Mouse (Mus musculus) embryonic fibroblast, embryonic 13.5 days (primary cell): ENCODE data around the gene Gdf10. TPM values are rescaled to one million over a fixed set of nuclear protein-coding genes. Genes with fewer than 3 reads are reported as not detected.

Source experiments
- H3K27ac ChIP-seq: 2 replicates; pipeline ENCODE4 v1.5.1; 2012; ENCODE audit warnings: low read length, control low read depth, inconsistent platforms; ENCODE audit not compliant: insufficient read depth
- H3K4me1 ChIP-seq: 2 replicates; pipeline ENCODE4 v1.6.1; 2011; ENCODE audit warnings: low read length; ENCODE audit not compliant: control insufficient read depth, insufficient read depth
- H3K4me3 ChIP-seq: 2 replicates; pipeline ENCODE4 v1.5.1; 2011; ENCODE audit warnings: mild to moderate bottlenecking, control low read depth, low read length; ENCODE audit not compliant: insufficient read depth
- CTCF ChIP-seq: IDR thresholded peaks from 2 replicates; pipeline ENCODE4 v1.5.1; 2011; ENCODE audit warnings: mild to moderate bottlenecking, control low read depth, low read length, moderate library complexity, borderline replicate concordance; ENCODE audit not compliant: insufficient read depth
- POLR2A ChIP-seq: IDR thresholded peaks from 2 replicates; pipeline ENCODE4 v1.6.1; 2011; ENCODE audit warnings: low read depth, mild to moderate bottlenecking, control low read depth, low read length, moderate library complexity
- polyA plus RNA-seq: library from polyadenylated mRNA; stranded (reverse); fragments of >200 nt; gene quantifications from 2 replicates; pipeline ENCODE4 v1.2.4, GENCODE M21; 2011; ENCODE audit warnings: low read depth; ENCODE audit not compliant: missing spikeins, insufficient read length

Gene Gdf10
- polyA plus RNA-seq, 1 experiment, result 7.0 TPM

DNA sequence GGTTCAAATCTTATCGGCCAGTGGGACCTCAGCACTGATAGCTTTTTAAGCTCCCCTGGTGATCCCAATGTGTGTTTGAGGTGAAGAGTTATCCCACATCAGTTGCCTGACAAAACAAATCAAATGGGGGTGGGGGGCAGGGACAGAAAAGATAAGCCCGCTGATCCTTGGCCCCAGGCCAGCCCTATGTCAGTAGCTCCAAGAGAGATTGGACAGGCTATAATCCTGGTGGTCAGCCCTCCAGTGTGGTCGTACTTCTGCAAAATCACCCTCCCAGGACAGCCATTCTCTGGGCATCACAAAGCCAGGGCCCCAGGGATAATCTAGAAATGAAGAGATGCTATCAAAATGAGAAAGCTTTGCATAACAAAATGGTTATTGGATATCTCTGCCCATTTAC lies 35.5 kb downstream of the Gdf10 start:
- Histone ChIP-seq H3K4me3 (no peak overlapping the region), H3K4me1 (no peaks in the 10 kb centered on the region), H3K27ac (no peak overlapping the region)
- no peak for TF ChIP-seq POLR2A
- no peak for TF ChIP-seq CTCF

DNA sequence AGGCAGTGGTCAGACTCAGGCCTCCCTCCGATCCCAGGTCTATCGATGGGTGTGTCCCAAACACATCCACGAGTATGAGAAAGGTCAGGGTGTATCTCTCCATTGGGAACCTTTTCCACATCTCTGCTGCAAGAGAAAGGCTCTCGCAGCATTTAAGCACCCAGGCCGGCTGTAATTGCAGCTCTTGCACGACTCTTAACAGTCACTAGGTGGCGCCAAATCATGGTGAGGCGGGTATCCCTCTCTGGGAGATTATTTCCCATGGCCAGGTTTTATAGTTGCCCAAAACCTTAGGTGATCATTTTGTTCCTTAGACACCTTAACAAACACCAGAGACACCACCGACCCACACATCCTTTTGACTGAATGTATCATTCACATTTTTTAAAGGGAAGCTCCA lies 36.0 kb downstream of the Gdf10 start:
- Histone ChIP-seq H3K4me1 (no peaks in the 10 kb centered on the region), H3K27ac (no peak overlapping the region), H3K4me3 (no peak overlapping the region)
- TF ChIP-seq CTCF, result peak; percentile 41; the same call in 1 of the 2 replicates
- no peak for TF ChIP-seq POLR2A

DNA sequence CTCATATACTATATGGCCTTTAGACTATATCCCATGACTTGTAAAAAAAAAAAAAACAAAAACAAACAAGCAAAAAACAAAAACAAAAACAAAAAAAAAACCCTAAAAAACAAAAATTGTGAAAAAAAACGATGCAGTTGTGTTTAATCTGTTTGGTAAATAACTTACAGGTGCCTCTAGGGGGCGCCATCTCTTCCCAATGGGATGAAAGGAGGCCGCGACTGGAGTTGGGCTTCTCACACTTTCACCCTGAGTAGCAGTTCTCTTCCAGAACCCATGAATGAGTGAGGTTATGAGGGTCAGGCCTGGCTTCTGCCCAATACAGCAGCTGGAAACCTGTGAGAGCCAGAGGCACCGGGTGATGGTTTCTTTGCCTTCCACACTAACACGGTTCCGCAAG lies 42.3 kb downstream of the Gdf10 start:
- no peak for TF ChIP-seq CTCF
- no peak for TF ChIP-seq POLR2A
- Histone ChIP-seq H3K4me3 (no peak overlapping the region), H3K27ac (no peak overlapping the region), H3K4me1 (no peaks in the 10 kb centered on the region)

DNA sequence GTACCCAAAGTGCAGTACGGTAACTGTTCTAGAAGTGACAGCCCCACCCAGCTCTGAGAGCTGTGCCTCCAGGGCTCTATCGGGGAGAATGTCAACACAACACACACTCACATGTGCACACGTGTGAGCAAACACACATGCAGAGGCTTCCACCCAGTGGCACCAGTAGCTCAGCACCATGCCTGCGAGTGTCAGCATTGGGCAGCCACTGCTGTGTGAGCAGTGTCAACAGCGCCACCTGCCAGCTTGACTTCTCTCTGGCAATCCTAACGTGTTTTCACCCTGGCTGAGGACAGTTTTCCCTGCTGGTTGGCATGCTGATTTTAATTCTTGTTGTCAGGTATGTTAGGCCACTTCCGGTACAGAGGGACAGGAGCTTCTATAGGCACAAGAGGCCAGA lies 49.3 kb downstream of the Gdf10 start:
- TF ChIP-seq CTCF, result peak; percentile 72; the same call in 1 of the 2 replicates
- no peak for TF ChIP-seq POLR2A
- Histone ChIP-seq H3K4me3 (no peak overlapping the region), H3K4me1 (no peaks in the 10 kb centered on the region), H3K27ac (no peak overlapping the region)

DNA sequence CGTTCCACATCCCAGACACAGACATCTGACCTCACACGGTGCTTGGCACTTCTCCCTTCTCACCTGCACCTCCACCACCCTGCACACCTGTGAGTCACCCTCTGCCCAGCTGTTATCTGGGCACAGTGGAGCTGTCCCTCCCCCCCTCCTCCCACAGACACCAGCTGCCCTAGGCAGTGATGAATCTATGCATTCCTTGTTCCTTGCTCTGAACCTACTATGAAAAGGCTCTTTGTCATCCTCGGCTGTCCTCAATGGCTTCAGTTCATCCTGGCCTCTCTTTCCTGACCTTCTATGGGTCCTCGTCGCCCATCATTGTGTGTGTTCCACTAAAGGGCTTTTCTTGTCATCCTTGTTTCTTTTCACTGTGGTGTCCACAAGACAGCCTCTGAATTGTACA lies 51.4 kb downstream of the Gdf10 start:
- Histone ChIP-seq H3K4me3 (no peak overlapping the region), H3K27ac (no peak overlapping the region), H3K4me1 (no peaks in the 10 kb centered on the region)
- no peak for TF ChIP-seq CTCF
- TF ChIP-seq POLR2A, result no peak

DNA sequence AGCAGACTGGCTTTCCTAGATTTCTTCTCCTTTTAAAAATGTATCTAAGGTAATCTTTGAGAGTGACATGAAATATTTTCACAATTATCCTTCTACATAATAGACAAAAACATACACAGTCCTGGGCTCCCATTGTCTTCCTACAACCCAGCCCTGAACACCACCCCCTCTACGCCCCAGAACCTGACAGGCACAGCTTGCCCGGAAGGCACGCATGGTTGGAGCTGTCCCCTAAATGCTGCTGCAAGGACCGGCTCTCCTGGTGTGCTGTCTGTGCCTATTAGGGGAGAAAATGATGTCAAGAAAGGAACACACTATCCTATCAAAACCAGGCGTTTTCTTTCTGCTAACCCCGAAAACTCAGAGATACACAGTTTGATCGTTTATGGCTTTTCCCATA lies 54.4 kb downstream of the Gdf10 start:
- TF ChIP-seq CTCF, result no peak
- no peak for TF ChIP-seq POLR2A
- Histone ChIP-seq H3K4me3 (no peak overlapping the region), H3K27ac (no peak overlapping the region), H3K4me1 (no peaks in the 10 kb centered on the region)

DNA sequence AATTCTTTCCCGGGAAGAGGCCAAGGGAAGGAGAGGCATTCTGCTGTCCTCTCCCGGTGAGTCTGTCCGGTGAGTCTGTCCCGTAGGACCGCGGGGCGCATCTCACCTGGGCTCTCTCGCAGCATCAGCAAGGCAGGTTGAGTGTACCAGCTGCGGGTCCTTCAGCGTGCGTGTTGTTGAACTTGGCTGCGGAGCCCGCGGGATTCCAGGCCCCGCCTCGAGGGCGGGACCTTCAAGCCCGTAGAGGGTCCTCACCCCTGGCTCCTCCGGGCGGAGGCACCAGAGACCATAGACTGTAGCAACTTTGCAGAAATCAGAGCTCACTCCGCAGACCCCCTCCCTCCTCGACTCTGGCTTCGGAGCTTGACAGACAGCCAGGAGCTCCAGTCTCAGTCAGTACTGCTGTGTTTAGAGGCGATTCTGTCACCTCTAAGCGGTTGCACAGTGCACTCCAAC lies 55.2 kb downstream of the Gdf10 start, which contains the start of gene Zfp488:
Gene Zfp488, minus strand, starts transcription at position 161 of the 456 bp plus-strand sequence.
- no peak within 1 kb of the TSS for H3K27ac ChIP-seq
- no peak within 1 kb of the TSS for H3K4me3 ChIP-seq
- no peak for TF ChIP-seq CTCF
- no peak for TF ChIP-seq POLR2A
- no peaks in the 10 kb centered on the region for H3K4me1 ChIP-seq

Other genes starting within 250 kb of the Gdf10 start
- not detected in 2 replicates for gene Gdf2, start 17.5 kb downstream of the Gdf10 start, polyA plus RNA-seq
- not detected in 2 replicates for gene Rbp3, start 30.4 kb downstream of the Gdf10 start, polyA plus RNA-seq
- gene Zfp488, start 55.2 kb downstream of the Gdf10 start, polyA plus RNA-seq, result not detected in 2 replicates
- gene Gm30083, start 91.6 kb downstream of the Gdf10 start, polyA plus RNA-seq, result not detected in 2 replicates
- gene Gm5460, start 93.2 kb downstream of the Gdf10 start, polyA plus RNA-seq, result not detected in 2 replicates
- not detected in 2 replicates for gene Antxrl, start 129.1 kb downstream of the Gdf10 start, polyA plus RNA-seq
- 28.1 and 42.9 TPM in 2 replicates for gene Anxa8, start 162.4 kb downstream of the Gdf10 start, polyA plus RNA-seq
- gene A630023A22Rik, start 179.2 kb downstream of the Gdf10 start, polyA plus RNA-seq, result 1.6 and 2.8 TPM in 2 replicates
- gene Npy4r, start 228.9 kb downstream of the Gdf10 start, polyA plus RNA-seq, result not detected in 2 replicates